Mouse (Mus musculus) testis, adult 2 months (tissue): ENCODE results near the gene Tomm40. TPM values are rescaled to one million over a fixed set of nuclear protein-coding genes. Genes with fewer than 3 reads are reported as not detected.

Experiments
- H3K27ac ChIP-seq: fragments of 200-500 bp; 2 replicates; pipeline ENCODE4 v1.5.1; 2012; ENCODE audit warnings: low read depth, low read length; ENCODE audit not compliant: control insufficient read depth, insufficient read depth
- H3K27me3 ChIP-seq: fragments of 200-500 bp; 2 replicates; pipeline ENCODE4 v1.6.1; 2012; ENCODE audit warnings: mild to moderate bottlenecking, low read length, moderate library complexity; ENCODE audit not compliant: control insufficient read depth, insufficient read depth
- H3K36me3 ChIP-seq: fragments of 200-500 bp; 2 replicates; pipeline ENCODE4 v1.6.1; 2012; ENCODE audit warnings: mild to moderate bottlenecking, low read length; ENCODE audit not compliant: control insufficient read depth, insufficient read depth
- H3K4me1 ChIP-seq: fragments of 200-500 bp; 2 replicates; pipeline ENCODE4 v1.6.1; 2012; ENCODE audit warnings: low read length; ENCODE audit not compliant: control insufficient read depth, insufficient read depth
- H3K4me3 ChIP-seq: fragments of 200-500 bp; 2 replicates; pipeline ENCODE4 v1.5.1; 2012; ENCODE audit warnings: low read depth, mild to moderate bottlenecking, low read length, moderate library complexity, mixed read lengths; ENCODE audit not compliant: control insufficient read depth
- CTCF ChIP-seq: fragments of 200-500 bp; IDR thresholded peaks from 2 replicates; pipeline ENCODE4 v1.5.1; 2012; ENCODE audit warnings: low read depth, mild to moderate bottlenecking, inconsistent platforms, low read length, moderate library complexity; ENCODE audit not compliant: control insufficient read depth, insufficient read depth, insufficient replicate concordance
- POLR2A ChIP-seq: fragments of 200-500 bp; IDR thresholded peaks from 2 replicates; pipeline ENCODE4 v1.6.1; 2012; ENCODE audit warnings: low read depth, mild to moderate bottlenecking, inconsistent platforms, low read length, moderate library complexity; ENCODE audit not compliant: control insufficient read depth
- polyA plus RNA-seq: library from polyadenylated mRNA; depleted of rRNA; stranded (reverse); fragments of >200 nt; gene quantifications from 2 replicates; pipeline ENCODE4 v1.2.3, GENCODE M21; 2012

Tomm40 gene
- polyA plus RNA-seq, 1 experiment: 38.3 TPM

DNA sequence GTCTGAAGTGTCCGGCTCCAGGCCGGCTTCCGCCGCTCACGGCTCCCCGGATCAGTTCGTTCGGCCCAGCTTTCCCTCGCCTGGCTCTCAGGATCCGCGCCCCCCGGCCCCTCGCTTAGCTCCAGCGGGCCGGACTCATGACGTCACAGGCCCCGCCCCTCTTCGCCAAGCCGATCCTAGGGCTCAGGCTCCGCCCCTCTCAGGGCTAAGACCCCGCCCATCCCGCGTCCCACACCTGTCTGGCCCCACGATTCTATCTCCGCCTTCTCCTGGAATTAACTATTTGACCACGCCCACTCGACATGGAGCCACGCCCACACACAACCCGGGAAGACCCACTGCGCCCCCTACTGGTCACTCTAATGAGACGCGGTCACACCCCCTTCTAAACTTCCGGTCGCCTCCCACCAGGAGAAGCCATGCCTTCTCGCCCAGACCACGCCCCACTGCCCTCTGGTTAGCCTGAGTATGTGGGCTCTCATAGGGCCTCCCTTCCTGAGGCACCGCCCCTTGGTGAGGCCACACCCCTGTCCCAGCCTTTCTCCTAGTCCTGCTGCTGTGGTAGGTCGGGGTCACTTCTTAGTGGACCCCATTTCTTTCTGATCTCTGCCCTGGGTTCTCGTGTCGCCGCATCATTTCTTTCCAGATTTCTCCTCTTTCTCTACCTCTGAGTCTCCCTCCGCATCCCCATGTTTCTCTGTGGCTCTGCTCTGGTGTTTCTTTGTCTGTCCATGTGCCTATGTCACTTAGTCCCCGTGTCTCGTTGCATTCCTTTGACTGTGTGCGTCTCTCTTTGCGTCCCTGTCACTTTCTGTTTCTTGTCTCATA lies 34.4 kb upstream of the Tomm40 start:
- H3K36me3 ChIP-seq: no peaks in the 10 kb centered on the region
- H3K27me3 ChIP-seq: no peaks in the 10 kb centered on the region
- peak overlapping the region; percentile 58 for H3K27ac ChIP-seq
- TF ChIP-seq POLR2A (no peak; the same call in 1 of the 2 replicates), CTCF (peak; percentile 91)
- peak overlapping the region; percentile 85 for H3K4me3 ChIP-seq
- H3K4me1 ChIP-seq: peaks cover 45% of the 10 kb centered on the region

DNA sequence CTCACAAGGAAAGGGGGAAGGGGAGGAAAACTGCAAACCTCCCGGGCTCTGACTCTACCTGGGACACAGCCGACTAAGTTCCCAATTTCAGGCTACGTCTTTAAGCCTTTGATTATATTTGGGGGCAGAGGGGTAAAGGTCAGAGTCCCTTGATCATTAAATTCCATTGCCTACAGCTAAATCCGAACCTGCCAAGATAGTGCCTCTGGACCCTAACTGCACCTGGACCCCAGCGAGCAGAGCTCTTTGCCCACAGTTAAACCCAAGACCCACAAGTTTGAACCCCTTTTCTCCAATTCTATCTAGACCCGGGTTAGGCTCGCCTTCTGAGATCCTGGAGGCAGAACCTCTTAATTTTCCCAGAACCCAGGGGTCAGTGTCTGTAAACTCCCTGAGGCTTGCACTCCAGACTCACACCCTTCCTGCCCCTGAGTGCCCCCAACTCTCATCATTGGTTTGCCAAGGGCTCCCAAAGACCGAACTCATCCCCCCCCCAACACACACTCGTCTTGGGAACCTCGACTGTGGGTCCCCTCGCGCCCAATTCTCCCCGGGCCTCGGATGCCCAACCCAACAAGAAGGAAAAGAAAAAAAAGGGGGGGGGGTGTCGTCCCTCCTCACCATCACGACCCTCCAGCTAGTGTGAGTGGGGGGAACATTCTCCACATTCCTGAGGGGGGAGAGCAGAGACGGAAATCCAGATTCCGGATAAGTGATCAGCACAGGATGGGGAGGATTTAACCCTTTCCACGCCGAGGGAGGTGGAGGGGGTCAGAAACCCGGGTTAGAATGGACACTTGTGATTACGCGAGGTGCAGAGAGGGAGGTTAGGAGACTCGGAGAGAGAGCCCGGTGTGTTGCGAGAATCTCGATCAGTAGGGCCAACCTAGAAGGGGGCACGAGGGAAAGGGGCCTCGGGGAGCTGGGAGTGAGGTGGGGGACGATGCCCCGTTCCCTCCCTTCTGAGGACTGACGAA lies 33.3 kb upstream of the Tomm40 start:
- H3K36me3 ChIP-seq: no peaks in the 10 kb centered on the region
- TF ChIP-seq POLR2A (no peak), CTCF (no peak)
- H3K27me3 ChIP-seq: no peaks in the 10 kb centered on the region
- H3K4me1 ChIP-seq: peaks cover 45% of the 10 kb centered on the region
- peak overlapping the region; percentile 58 for H3K27ac ChIP-seq
- peak overlapping the region; percentile 85 for H3K4me3 ChIP-seq

DNA sequence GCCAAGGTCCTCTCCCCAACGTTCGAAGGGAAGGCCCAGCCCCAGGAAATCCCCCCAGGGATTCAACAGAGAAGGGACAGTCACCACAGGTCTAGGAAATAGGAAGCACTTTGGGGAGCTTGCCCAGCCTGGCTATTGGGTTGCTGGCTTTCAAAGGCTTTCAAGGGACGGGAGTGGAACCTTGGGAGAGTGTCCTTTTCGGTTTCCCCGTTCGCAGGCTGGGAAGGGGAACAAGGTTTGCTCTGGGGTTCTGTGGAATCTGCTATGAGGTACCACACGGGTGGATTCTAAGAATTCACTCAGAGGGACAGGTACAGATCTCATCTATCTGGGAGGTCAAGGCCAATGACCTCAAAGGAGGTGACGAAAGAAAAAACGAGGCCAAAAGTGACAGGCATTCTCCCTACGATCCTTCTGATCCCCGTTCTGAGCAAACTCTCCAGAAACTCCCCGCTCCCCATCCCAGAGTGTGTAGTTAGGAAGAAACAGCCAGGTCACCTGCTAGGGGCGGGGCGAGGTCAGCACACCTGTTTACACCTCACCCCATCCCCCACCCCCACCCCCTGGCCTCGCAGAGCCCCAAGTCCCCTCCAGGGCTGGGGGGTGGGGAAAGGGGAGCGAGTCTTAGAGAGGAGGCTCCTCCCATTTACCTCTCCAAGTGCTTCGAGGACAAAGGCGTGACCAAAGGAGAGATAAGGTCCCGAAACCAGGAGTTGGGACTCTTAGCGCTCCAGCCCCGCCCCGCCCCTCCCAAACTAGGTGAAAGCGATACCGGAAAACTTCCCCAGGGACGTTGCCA lies 32.4 kb upstream of the Tomm40 start:
- peaks cover 45% of the 10 kb centered on the region for H3K4me1 ChIP-seq
- TF ChIP-seq POLR2A (no peak), CTCF (no peak)
- peak overlapping the region; percentile 85 for H3K4me3 ChIP-seq
- H3K27me3 ChIP-seq: no peaks in the 10 kb centered on the region
- H3K36me3 ChIP-seq: no peaks in the 10 kb centered on the region
- H3K27ac ChIP-seq: peak overlapping the region; percentile 40

DNA sequence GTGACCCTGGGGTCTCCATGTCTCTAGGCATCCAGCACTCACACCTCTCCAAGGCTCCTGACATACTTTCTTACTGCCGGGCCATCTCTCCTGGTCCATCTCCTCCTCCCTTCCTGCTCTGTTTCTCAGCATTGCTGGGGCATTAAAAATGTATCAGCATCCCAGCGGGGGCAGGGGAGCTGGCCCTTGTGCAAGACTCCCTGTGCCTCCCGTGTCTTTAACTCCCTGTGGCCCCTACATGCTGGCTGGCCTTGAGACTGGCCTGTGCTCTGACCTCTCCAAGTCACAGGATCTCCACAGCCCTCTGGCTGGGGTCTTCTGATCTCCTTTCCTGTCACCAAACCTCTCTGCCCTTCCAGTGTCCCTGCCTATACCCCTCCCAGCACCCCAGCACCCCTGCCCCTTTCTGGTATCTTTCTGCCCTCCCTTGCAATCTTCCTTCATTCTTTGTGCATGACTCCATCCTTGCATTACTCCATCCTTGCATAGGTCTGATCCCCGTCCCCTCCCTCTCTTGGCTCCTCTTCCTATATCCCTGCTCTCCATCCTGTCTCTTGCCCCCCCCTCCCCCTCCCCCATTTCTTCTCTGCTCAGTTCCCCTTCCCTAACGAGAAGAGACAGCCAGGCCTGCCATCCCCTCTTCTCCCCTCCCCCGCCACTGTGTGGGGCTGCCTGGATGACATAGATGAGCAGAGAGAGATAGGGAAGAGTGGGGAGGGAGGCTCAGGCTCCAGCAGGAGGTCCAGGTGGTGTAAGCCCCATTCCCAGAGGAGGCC lies 31.4 kb upstream of the Tomm40 start:
- H3K4me3 ChIP-seq: no peak overlapping the region
- no peaks in the 10 kb centered on the region for H3K27me3 ChIP-seq
- no peaks in the 10 kb centered on the region for H3K36me3 ChIP-seq
- H3K27ac ChIP-seq: peak overlapping the region; percentile 40; the same call in 1 of the 2 replicates
- peaks cover 45% of the 10 kb centered on the region for H3K4me1 ChIP-seq
- no peak for TF ChIP-seq POLR2A
- TF ChIP-seq CTCF: no peak

DNA sequence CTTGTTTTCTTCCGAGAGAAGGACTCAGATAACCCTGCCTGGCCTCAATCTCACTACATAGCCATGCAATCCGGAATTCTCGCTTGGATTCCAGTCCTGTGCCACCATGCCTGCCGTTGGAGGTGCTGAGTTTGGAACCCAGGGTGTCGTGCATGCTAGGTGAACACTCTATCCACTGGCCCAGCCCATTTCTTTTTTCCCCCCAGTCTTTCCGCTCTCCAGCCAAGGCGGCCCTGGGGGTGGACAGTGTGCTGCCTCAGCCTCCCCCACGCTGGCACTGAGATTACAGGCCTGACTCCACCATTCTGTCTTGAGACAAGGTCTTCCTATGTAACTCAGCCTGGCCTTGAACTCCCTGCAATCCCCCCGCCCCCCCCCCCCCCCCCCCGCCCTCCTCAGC lies 30.7 kb upstream of the Tomm40 start:
- Histone ChIP-seq H3K27ac (no peak overlapping the region; the same call in 1 of the 2 replicates), H3K4me1 (peaks cover 47% of the 10 kb centered on the region), H3K36me3 (no peaks in the 10 kb centered on the region), H3K27me3 (no peaks in the 10 kb centered on the region), H3K4me3 (no peak overlapping the region)
- TF ChIP-seq CTCF: no peak
- TF ChIP-seq POLR2A: no peak
